Mouse (Mus musculus) megakaryocyte, embryonic 14.5 days (primary cell): ENCODE measurements at regions not wholly inside any gene's neighbourhood (a gene's known extent, or its start where the extent isn't known, plus 50 kb on each side); places are given as distances from the start of the nearest gene placed in this dataset.

Source experiments
- FLI1 ChIP-seq: IDR thresholded peaks from 2 replicates; pipeline ENCODE4 v1.6.1; 2012; ENCODE audit warnings: low read length, inconsistent platforms, mixed read lengths
- GATA1 ChIP-seq: IDR thresholded peaks from 3 replicates; pipeline ENCODE4 v1.6.1; 2012; ENCODE audit warnings: mixed read lengths, low read length, inconsistent platforms, borderline replicate concordance

DNA sequence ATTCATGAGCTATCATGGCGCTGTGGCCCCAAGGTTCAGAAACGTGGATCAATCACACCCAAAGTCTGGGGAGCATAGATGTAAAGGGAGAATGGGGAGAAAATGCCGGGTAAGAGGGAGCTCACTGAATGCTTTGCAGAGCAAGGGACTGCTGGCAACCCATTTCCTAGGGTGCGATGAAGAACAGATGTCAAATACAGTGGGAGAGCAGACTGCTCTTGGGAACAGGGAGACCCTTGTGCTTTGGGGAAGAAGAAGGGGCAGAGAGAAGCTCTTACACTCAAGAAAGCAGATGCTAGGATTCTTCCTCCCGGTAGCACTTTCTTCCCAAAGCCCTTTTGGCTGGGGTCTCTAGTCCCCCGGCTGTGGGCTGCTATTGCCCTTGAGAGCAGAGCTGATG, 100.0 kb downstream of the Neurod6 start:
- TF ChIP-seq GATA1, result no peak
- TF ChIP-seq FLI1, result no peak
